Mouse (Mus musculus): ENCODE results near the gene Mum1.
A peak's percentile ranks its signal among the peaks of the same experiment; 100 is the strongest.

Mum1 gene

GRCm38 (mm10) chr10:80226416-80227165, at the start of gene Mum1:
Mum1 (plus strand) TSS chr10:80226434.
- peak; percentile 99 for DNase-seq (ENCODE audit: low read depth, low spot score)

GRCm38 (mm10) chr10:80177441-80178279, 48.6 kb upstream of the Mum1 start:
- DNase-seq (ENCODE audit: low read depth, low spot score), result no peak

GRCm38 (mm10) chr10:80179068-80180051, 46.9 kb upstream of the Mum1 start, which contains the start of gene Efna2:
Efna2 (plus strand) TSS chr10:80179482.
- peak; percentile 76 for DNase-seq (ENCODE audit: low read depth, low spot score)

DNA sequence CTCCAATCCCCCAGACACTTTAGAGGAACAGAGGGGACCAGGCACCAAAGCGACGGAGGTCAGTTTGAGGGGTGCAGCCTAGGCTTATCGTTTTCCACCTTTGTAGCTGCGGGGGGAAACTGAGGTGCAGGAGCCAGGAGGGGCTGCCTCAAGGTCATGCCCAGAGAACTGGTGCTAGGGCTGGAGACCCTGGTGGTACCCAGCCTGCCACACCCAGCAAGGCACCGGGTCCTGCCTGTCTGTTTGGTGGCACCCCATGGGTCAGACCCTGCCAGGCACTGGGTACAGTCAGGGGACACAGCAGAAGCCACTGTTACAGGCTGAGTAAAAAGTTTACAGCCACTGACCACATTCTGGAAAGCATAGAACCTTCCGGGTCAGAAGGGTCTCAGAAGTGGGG, 45.9 kb upstream of the Mum1 start:
- DNase-seq (ENCODE audit: low read depth, low spot score), result no peak

GRCm38 (mm10) chr10:80180823-80181222, 45.4 kb upstream of the Mum1 start:
- no peak for DNase-seq (ENCODE audit: low read depth, low spot score)

DNA sequence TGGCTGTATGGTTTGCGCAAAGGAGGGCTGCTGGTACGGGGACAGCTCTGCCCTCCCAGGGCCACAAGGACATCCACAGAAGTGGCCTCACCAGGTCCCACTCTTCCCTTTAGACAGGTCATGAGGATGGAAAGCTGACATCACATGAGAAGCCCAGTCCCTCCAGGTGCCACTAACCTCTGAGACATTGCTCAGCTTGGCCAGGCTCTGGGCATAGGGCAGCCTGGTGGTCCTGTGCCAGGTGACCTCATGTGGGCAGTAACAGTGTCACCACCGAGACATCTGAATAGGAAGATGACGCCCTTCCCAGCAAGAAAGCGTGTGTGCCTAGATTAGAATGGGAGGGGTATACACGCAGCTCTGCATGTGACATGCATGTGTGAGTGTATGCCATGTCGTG, 43.7 kb upstream of the Mum1 start:
- no peak for DNase-seq (ENCODE audit: low read depth, low spot score)

DNA sequence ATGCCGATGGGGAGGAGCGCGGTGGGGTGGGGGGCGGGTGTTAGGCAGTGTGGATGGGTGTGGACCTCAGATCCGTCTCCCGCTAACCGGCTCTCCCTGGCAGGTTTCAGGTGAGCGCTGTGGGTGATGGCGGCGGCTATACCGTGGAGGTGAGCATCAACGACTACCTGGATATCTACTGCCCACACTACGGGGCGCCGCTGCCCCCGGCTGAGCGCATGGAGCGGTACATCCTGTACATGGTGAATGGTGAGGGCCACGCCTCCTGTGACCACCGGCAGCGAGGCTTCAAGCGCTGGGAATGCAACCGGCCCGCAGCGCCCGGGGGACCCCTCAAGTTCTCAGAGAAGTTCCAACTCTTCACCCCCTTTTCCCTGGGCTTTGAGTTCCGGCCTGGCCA, 39.6 kb upstream of the Mum1 start:
- DNase-seq (ENCODE audit: low read depth, low spot score), result no peak

- DNase-seq (ENCODE audit: low read depth, low spot score), result no peak
Observed at GRCm38 (mm10) chr10:80187739-80188138, 38.5 kb upstream of the Mum1 start.

- no peak for DNase-seq (ENCODE audit: low read depth, low spot score)
Observed at GRCm38 (mm10) chr10:80188453-80189024, 37.7 kb upstream of the Mum1 start.

DNA sequence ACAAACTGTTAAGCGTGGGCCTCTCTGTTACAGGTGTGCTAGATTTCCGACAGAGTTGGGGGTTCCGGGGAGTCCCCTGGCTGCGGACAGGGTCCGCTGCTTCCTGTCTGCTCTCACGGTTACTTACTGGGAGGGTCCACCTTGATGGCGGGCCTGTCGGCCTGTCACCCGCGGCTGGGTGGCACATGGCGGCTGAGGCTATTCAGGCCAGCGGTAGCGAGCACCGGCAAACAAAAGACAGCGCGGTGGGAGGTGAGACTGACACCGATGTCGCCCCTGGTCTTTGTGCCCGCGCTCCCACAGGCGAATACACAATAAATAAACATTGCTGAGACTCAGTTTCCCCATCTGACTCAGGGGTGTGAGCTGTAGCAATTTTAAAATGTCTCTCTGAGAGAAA, 36.2 kb upstream of the Mum1 start:
- DNase-seq (ENCODE audit: low read depth, low spot score), result no peak

DNA sequence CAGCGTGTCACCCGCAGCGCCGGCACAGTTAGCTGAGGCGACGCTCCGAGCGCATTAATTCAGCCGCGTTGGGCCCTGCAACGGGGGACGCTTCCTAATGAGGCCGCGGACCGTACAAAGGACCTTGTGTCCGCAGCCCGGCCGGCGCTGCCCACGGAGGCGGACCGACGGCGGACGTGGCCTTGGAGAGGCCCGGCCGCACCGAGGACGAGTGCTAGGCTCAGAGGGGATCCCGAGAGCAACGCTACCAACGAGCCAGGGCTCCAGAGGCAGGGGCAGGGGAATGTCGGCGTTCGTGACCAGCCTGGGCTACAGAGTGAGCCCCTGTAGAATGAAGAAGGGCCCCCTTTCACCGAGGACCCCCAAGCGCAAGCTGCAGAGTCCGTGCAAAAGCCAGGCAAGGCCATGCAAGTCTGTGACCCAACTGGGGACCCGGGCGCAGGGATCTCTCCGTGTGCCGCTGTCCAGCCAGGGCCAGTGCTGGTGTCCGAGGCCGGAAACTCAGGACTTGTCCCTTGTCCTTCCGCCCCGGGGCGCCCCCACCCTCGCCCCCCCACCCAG, 35.7 kb upstream of the Mum1 start:
- peak; percentile 58 for DNase-seq (ENCODE audit: low read depth, low spot score)

GRCm38 (mm10) chr10:80193976-80194375, 32.3 kb upstream of the Mum1 start:
- DNase-seq (ENCODE audit: low read depth, low spot score), result no peak

- DNase-seq (ENCODE audit: low read depth, low spot score), result no peak
Observed at GRCm38 (mm10) chr10:80194441-80194840, 31.8 kb upstream of the Mum1 start.

DNA sequence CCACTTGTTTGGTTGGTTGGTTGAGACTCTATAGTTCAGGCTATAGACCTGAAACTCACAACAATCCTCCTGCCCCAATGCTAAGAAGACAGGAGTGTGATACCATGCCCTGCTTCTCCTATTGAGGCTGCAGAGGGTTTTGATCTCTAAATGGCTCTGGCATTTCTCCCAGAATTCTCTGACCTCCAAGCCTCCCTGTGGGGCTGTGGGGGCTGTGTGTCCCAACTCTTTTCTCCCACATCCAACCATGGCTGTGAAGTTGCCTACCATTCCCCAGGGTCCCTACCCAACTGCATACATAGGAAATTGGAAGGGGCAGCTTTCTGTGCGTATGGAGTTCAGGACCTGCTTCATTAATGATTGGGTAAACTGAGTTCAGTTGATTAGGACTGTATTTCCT, 30.1 kb upstream of the Mum1 start:
- DNase-seq (ENCODE audit: low read depth, low spot score), result no peak

GRCm38 (mm10) chr10:80196778-80197581, 29.3 kb upstream of the Mum1 start:
- DNase-seq (ENCODE audit: low read depth, low spot score), result no peak

- peak; percentile 92 for DNase-seq (ENCODE audit: low read depth, low spot score)
Observed at GRCm38 (mm10) chr10:80199440-80200008, 26.7 kb upstream of the Mum1 start.

GRCm38 (mm10) chr10:80200485-80200884, 25.7 kb upstream of the Mum1 start:
- DNase-seq (ENCODE audit: low read depth, low spot score), result no peak

GRCm38 (mm10) chr10:80204055-80204454, 22.2 kb upstream of the Mum1 start:
- no peak for DNase-seq (ENCODE audit: low read depth, low spot score)

GRCm38 (mm10) chr10:80207201-80207600, 19.0 kb upstream of the Mum1 start:
- no peak for DNase-seq (ENCODE audit: low read depth, low spot score)

- no peak for DNase-seq (ENCODE audit: low read depth, low spot score)
Observed at GRCm38 (mm10) chr10:80207676-80208075, 18.6 kb upstream of the Mum1 start.

All from brain, adult 2 months (tissue).